Mouse (Mus musculus): ENCODE measurements at regions not wholly inside any gene's neighbourhood (a gene's known extent, or its start where the extent isn't known, plus 50 kb on each side); places are given as distances from the start of the nearest gene placed in this dataset.

DNA sequence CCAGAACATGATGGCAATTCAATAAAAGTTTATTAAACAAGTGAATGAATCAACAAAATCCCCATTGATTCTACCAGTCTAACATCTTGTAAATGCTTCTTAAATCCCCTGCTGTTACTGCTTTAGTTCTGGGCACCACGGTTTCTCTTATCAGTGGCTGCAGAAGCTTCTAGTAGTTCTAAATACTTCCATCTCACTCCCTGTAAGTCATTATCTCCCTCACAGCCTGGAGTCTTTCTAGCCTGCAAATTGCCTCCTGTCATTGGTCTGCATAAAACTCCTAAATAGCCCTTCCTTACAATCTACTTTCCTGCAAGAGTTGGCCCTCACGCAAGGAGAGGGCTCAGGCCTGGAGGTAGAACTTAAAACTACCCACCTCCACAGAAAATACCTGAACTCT, 53.0 kb upstream of the Krr1 start:
- no peak for TF ChIP-seq TAL1 (IDR thresholded peaks at IDR 0.05; ENCODE audit: low read length)
- TF ChIP-seq GATA1 (IDR thresholded peaks at IDR 0.05; ENCODE audit: low read length): no peak
